Mouse (Mus musculus) G1E (cell line): Measurements from ENCODE around the gene Syn3.

ENCODE experiments used
- CTCF ChIP-seq: IDR thresholded peaks from 2 replicates; pipeline ENCODE4 v1.5.1; 2012; ENCODE audit warnings: low read depth, low read length, inconsistent platforms, mixed read lengths
- GATA1 ChIP-seq: IDR thresholded peaks from 2 replicates; pipeline ENCODE4 v1.6.1; 2012; ENCODE audit warnings: borderline replicate concordance, low read length, inconsistent platforms, mixed read lengths
- GATA2 ChIP-seq: IDR thresholded peaks from 2 replicates; pipeline ENCODE4 v1.6.1; 2012; ENCODE audit warnings: low read depth, low read length, inconsistent platforms, borderline replicate concordance
- POLR2AphosphoS5 ChIP-seq: IDR thresholded peaks from 2 replicates; pipeline ENCODE4 v1.6.1; 2012; ENCODE audit warnings: low read depth, low read length, inconsistent platforms; ENCODE audit not compliant: insufficient replicate concordance
- TAL1 ChIP-seq: conservative IDR thresholded peaks from 2 replicates; pipeline ENCODE4 v1.6.1; 2012; ENCODE audit warnings: low read depth, low read length, inconsistent platforms, mixed read lengths

GRCm38 (mm10) chr10:86151357-86151756 is 347.3 kb downstream of the Syn3 start:
- TF ChIP-seq POLR2AphosphoS5 = no peak
- TF ChIP-seq CTCF = no peak
- no peak for TF ChIP-seq TAL1
- no peak for TF ChIP-seq GATA2
- no peak for TF ChIP-seq GATA1
